Mouse (Mus musculus) embryonic facial prominence, embryonic 12.5 days (tissue): ENCODE measurements around the gene Clrn3. TPM values are rescaled to one million over a fixed set of nuclear protein-coding genes. Genes with fewer than 3 reads are reported as not detected.

Source experiments
- ATAC-seq: fragments of 200-750 bp; cut with Nextera tagmentation; 2 replicates; pipeline ENCODE4 v1.8.0; 2017; ENCODE audit not compliant: insufficient number of reproducible peaks, insufficient read depth, low FRiP score, low TSS enrichment
- H3K27ac ChIP-seq: fragments of 300-500 bp; sonication (generic); 2 replicates; pipeline ENCODE4 v1.5.1; 2016; ENCODE audit warnings: mild to moderate bottlenecking
- H3K27me3 ChIP-seq: fragments of 300-500 bp; sonication (generic); 2 replicates; pipeline ENCODE4 v1.6.1; 2016; ENCODE audit warnings: mild to moderate bottlenecking, moderate library complexity
- H3K36me3 ChIP-seq: fragments of 300-500 bp; sonication (generic); 2 replicates; pipeline ENCODE4 v1.6.1; 2016; ENCODE audit warnings: mild to moderate bottlenecking
- H3K4me1 ChIP-seq: fragments of 300-500 bp; sonication (generic); 2 replicates; pipeline ENCODE4 v1.6.1; 2016
- H3K4me2 ChIP-seq: fragments of 300-500 bp; sonication (generic); replicated peaks from 2 replicates; pipeline ENCODE4 v1.6.1; 2016; ENCODE audit warnings: mild to moderate bottlenecking, moderate library complexity
- H3K4me3 ChIP-seq: fragments of 300-500 bp; sonication (generic); 2 replicates; pipeline ENCODE4 v1.5.1; 2016; ENCODE audit warnings: mild to moderate bottlenecking
- H3K9ac ChIP-seq: fragments of 300-500 bp; sonication (generic); 2 replicates; pipeline ENCODE4 v1.6.1; 2016; ENCODE audit warnings: mild to moderate bottlenecking, moderate library complexity
- H3K9me3 ChIP-seq: fragments of 300-500 bp; sonication (generic); 2 replicates; pipeline ENCODE4 v1.6.1; 2016; ENCODE audit warnings: mild to moderate bottlenecking, moderate library complexity
- whole genome bisulfite sequencing: fragments of 180-500 bp; shearing (Covaris S2); methylation state at CpG from one replicate; pipeline ENCODE4 v1.1.7; 2016; 5-methylcytosine and 5-hydroxymethylcytosine counted together
- polyA plus RNA-seq: library from polyadenylated mRNA; unstranded; fragments of >200 nt; fragmentation: Nextera tagmentation; extraction: Ambion mirVana; gene quantifications from 2 replicates; pipeline ENCODE4 v1.2.1, GENCODE M21; 2016

The Clrn3 gene
- polyA plus RNA-seq, 1 experiment from 2014 or later = not detected

DNA sequence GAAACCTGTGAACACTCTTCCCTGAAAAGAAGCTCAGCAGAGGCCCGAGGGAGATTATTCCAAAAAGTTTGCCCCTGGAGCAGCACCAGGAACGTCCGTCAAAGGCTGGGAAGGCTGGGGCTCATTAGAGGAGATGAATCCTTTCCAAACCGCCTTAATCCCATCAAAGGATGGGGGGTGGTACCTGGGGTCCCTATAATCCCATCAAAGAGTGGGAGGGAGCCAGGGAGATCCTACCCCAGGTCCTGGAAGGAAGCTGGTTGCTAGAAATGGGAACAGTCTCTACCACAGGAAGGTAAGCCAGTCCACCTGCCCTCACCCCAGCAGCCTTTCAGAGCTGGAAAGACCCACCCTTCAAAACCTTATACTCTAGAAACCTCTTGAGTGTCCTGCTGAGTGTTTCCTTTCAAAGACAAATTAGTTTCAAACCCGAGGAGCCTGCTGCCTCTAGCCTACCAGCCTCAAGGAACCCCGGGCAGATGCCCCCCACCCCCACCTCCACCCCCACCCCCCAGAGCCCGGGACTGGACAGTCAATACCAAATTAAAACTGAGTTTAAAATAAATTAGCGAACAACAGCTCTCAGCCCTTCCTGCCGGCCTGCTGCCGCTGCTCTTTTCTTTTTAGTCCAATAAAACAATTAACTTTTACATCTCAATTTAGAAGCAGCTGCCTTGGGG lies 43.2 kb downstream of the Clrn3 start:
- Histone ChIP-seq H3K27me3 (no peaks in the 10 kb centered on the region), H3K9me3 (no peaks in the 10 kb centered on the region), H3K4me1 (peaks cover 16% of the 10 kb centered on the region), H3K27ac (no peak overlapping the region), H3K36me3 (no peaks in the 10 kb centered on the region), H3K9ac (no peak overlapping the region), H3K4me2 (no peak overlapping the region; the same call in 1 of the 2 replicates), H3K4me3 (no peak overlapping the region)
- 4% methylated on average over 10 of the region's 10 CpGs for WGBS
- no peak for ATAC-seq

DNA sequence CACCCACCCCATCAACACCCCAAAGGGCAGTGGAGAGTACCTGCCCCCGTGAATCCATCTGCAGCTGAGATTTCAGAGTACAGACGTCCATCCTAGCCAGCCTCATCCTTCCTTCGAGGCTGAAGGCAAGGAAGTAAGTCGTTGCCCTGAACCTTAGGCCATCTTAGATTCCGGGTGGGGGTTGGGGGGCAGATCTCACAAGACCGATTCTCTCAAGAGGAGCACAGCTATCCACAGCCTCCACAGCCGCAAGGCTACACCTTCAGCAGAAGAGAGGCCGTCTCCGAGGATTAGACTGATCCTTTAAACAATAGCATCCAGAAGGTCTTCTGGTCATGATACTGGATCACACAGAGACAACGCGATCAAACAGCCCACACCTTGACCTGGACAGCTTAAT lies 44.1 kb downstream of the Clrn3 start:
- no peak for ATAC-seq
- H3K9me3 ChIP-seq = no peaks in the 10 kb centered on the region
- WGBS = 41% methylated on average over 11 of the region's 11 CpGs
- H3K4me1 ChIP-seq = peaks cover 22% of the 10 kb centered on the region
- H3K4me3 ChIP-seq = no peak overlapping the region
- H3K36me3 ChIP-seq = no peaks in the 10 kb centered on the region
- no peak overlapping the region for H3K27ac ChIP-seq
- no peaks in the 10 kb centered on the region for H3K27me3 ChIP-seq
- no peak overlapping the region for H3K9ac ChIP-seq
- H3K4me2 ChIP-seq = no peak overlapping the region

DNA sequence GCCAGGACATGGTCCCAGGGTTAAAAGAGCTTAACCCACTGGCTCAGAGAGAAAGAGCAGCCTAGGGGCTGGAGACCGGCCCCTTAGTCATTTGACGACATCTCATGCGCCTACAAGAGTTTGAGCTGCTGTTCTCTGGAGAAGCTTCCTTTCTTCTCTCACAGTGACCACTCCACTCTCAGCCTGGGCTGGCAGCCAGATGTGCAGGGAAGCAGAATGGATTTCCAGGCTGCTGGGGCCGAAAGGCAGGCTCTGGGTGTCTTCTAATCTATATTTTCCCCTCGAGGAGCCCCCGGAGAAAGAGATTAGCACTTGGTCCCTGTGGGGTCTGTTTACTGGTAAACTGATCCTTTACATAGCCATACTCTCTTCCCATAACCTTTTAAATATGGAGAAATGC lies 44.7 kb downstream of the Clrn3 start:
- Histone ChIP-seq H3K36me3 (no peaks in the 10 kb centered on the region), H3K4me3 (no peak overlapping the region), H3K4me1 (peaks cover 25% of the 10 kb centered on the region), H3K27me3 (no peaks in the 10 kb centered on the region), H3K27ac (no peak overlapping the region), H3K4me2 (no peak overlapping the region), H3K9ac (no peak overlapping the region), H3K9me3 (no peaks in the 10 kb centered on the region)
- WGBS = 45% methylated on average over 6 of the region's 6 CpGs
- no peak for ATAC-seq

DNA sequence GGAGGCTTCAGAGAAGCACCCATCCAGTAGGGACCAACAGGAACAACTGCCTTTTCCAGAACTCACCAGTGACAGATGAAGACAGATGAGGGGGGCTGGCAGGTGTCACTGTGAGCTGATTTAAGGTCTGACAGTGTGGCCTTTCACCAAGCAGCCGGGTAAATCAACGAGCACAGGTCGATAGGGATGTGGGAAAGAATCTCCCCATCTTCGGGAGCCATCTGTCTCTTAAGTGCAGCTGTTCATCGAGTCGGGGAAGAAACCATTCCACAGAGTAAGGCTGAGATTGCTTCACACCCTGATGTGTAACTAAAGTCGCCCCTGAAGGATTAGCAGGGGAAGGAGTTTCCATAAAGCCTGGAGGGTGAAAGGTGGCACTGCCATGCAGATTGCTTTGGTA lies 47.3 kb downstream of the Clrn3 start:
- no peak overlapping the region for H3K27ac ChIP-seq
- no peak overlapping the region for H3K4me3 ChIP-seq
- H3K9ac ChIP-seq = no peak overlapping the region
- 69% methylated on average over 7 of the region's 7 CpGs for WGBS
- peaks cover 32% of the 10 kb centered on the region for H3K4me1 ChIP-seq
- no peaks in the 10 kb centered on the region for H3K27me3 ChIP-seq
- no peak for ATAC-seq
- H3K4me2 ChIP-seq = no peak overlapping the region
- H3K36me3 ChIP-seq = no peaks in the 10 kb centered on the region
- no peaks in the 10 kb centered on the region for H3K9me3 ChIP-seq

DNA sequence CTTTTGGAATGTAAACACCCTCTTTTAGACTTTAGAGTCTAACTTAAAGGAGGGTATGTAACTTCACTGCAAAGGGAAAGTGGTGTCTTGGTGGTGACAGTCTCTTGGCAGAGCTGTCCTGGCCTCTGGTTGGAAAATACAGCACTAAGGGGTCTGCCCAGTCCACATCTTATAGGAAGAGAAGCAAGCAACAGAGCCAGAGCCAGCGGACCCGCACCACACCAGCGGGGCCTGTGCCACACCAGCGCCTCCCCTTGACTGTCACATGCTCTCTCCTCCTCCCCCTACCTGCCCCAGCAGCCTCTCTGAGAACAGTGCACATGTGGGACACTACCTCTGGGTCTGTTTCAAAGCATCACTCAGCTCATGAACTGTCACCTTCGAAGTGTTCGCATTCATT lies 48.5 kb downstream of the Clrn3 start:
- H3K4me2 ChIP-seq = no peak overlapping the region
- WGBS = 76% methylated on average over 6 of the region's 6 CpGs
- H3K4me3 ChIP-seq = no peak overlapping the region
- H3K9me3 ChIP-seq = no peaks in the 10 kb centered on the region
- H3K27ac ChIP-seq = 0 out of 2 replicates have a peak overlapping the region, but pooled peaks have one; percentile 24
- H3K4me1 ChIP-seq = peaks cover 20% of the 10 kb centered on the region; the same call in 1 of the 2 replicates
- ATAC-seq = no peak
- H3K36me3 ChIP-seq = no peaks in the 10 kb centered on the region
- H3K27me3 ChIP-seq = no peaks in the 10 kb centered on the region
- H3K9ac ChIP-seq = no peak overlapping the region

DNA sequence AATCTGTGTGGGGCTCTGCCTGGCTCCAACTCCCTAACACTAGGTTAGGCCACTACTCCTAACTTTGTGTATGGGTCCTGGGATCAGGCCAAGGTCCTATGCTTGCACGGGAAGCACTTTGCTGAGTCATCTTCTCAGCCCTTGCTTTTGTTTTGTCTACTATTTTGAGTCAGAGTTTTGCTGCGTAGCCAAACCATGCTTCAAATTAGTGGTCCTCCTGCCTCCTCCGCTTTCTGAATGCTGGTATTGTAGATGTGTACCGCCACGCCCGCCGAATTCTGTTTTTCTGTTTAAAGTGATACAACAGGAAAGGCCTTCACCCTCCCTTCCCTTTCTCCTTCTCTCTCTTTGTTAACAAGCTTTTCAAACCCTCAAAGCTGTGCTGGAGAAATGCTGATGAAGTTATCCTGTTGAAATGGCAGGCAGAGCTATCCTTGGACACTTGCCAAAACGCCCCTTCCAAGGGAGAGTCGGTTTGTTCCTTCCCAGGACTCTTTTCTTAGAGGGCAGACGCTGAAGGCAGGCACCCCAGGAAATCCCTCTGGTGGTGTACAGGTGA lies 49.1 kb downstream of the Clrn3 start:
- H3K4me2 ChIP-seq = no peak overlapping the region
- WGBS = 51% methylated on average over 10 of the region's 10 CpGs

DNA sequence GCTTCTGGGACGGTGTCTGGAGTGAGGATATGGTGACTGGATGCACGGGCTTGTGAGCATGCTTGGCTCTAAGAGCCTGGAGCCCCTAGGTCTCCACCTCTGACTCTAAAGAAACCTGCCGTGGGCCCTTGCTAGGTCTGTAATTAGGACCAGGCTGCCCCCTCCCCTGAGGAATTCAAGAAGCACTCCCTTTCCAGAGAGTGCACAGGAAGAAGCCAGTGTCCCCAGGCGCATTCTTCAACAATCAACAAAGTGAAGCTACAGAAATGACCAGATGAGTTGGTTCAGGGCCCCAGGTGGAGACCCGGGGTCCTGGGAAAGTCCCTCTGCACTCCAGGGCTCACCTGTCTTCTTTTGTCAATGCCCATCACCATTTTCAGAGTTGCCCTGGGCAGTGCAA lies 51.2 kb downstream of the Clrn3 start:
- 15% methylated on average over 5 of the region's 5 CpGs for WGBS
- Histone ChIP-seq H3K4me3 (no peak overlapping the region), H3K27ac (no peak overlapping the region), H3K9ac (no peak overlapping the region), H3K4me1 (peaks cover 15% of the 10 kb centered on the region; the same call in 1 of the 2 replicates), H3K4me2 (no peak overlapping the region), H3K9me3 (no peaks in the 10 kb centered on the region), H3K27me3 (no peaks in the 10 kb centered on the region), H3K36me3 (no peaks in the 10 kb centered on the region)
- ATAC-seq = no peak

More for the DNA sequence above, 49.1 kb downstream of the Clrn3 start:
- no peak for ATAC-seq
- H3K9ac ChIP-seq = no peak overlapping the region
- 0 out of 2 replicates have a peak overlapping the region, but pooled peaks have one; percentile 24 for H3K27ac ChIP-seq
- H3K36me3 ChIP-seq = no peaks in the 10 kb centered on the region
- no peaks in the 10 kb centered on the region for H3K9me3 ChIP-seq
- no peak overlapping the region for H3K4me3 ChIP-seq
- H3K27me3 ChIP-seq = no peaks in the 10 kb centered on the region
- peaks cover 19% of the 10 kb centered on the region; the same call in 1 of the 2 replicates for H3K4me1 ChIP-seq

DNA sequence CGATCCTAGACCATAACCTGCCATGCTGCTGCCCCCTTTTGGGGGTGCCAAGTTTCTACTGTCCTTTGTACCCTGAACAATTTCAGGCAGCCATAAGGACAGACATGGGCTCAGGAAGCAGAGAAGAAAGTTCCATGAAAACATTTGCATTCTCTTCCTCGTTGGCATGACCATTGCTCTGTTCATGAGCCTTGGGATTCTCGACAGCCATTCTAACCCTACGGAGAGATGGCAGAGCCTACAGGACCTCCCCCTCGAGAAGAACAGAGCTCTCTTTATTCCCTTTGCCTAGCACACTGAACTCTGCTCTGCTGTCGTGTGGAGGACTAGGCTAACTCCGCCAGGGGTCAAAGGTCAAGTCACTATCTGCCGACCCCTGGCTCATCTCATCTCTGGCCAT lies 52.5 kb downstream of the Clrn3 start:
- H3K4me2 ChIP-seq = no peak overlapping the region
- no peak for ATAC-seq
- no peaks in the 10 kb centered on the region for H3K27me3 ChIP-seq
- H3K9ac ChIP-seq = no peak overlapping the region
- H3K27ac ChIP-seq = no peak overlapping the region
- no peak overlapping the region for H3K4me3 ChIP-seq
- H3K36me3 ChIP-seq = no peaks in the 10 kb centered on the region
- no peaks in the 10 kb centered on the region for H3K9me3 ChIP-seq
- 21% methylated on average over 8 of the region's 8 CpGs for WGBS
- peaks cover 15% of the 10 kb centered on the region; the same call in 1 of the 2 replicates for H3K4me1 ChIP-seq

DNA sequence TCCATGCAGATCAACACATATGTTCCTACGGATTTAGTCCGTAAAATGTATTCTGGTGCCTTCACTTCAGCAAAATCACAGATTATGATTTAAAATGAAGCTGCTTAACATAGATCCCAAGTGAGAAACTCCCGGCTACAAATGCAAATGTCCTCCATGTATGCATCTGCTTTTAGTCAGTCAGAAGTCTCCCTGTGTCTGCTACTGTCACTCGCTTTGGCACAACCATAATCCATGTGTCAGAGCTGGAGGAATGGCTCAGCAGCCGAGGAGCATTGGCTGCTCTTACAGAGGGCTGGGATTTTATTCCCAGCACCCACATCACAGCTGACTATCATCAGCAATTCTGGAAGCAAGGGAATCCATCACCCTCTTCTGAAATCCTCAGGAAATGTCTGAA lies 58.1 kb downstream of the Clrn3 start:
- H3K27me3 ChIP-seq = peaks cover 9% of the 10 kb centered on the region
- H3K27ac ChIP-seq = no peak overlapping the region
- peaks cover 4% of the 10 kb centered on the region; the same call in 1 of the 2 replicates for H3K4me1 ChIP-seq
- no peak overlapping the region for H3K4me3 ChIP-seq
- no peak for ATAC-seq
- WGBS = 89% methylated on average over 5 of the region's 5 CpGs
- no peak overlapping the region for H3K9ac ChIP-seq
- H3K4me2 ChIP-seq = no peak overlapping the region
- H3K9me3 ChIP-seq = no peaks in the 10 kb centered on the region
- no peaks in the 10 kb centered on the region for H3K36me3 ChIP-seq

DNA sequence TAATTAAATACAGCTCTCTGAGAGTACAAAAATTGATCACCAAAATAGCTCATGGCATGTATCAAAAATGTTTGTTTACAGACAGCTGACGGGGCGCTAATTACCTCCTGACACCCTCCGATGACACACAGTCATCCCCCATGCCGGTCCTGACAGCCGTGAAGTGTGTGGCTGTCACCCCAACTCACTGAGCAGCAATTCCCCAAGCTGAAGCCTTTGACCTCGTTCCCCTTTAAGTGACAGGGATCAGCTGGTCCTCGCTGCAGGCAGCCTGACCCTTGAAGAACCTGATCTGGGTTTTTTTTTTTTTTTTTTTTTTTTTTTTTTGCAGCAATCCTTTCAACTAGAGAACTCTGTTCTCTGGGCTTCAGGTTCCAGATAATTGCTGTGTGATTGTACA lies 59.8 kb downstream of the Clrn3 start:
- ATAC-seq = no peak
- Histone ChIP-seq H3K4me1 (peaks cover 6% of the 10 kb centered on the region; the same call in 1 of the 2 replicates), H3K9ac (no peak overlapping the region), H3K4me3 (no peak overlapping the region), H3K27me3 (peaks cover 9% of the 10 kb centered on the region), H3K4me2 (no peak overlapping the region), H3K36me3 (no peaks in the 10 kb centered on the region), H3K27ac (no peak overlapping the region), H3K9me3 (no peaks in the 10 kb centered on the region)
- WGBS = 14% methylated on average over 7 of the region's 7 CpGs

DNA sequence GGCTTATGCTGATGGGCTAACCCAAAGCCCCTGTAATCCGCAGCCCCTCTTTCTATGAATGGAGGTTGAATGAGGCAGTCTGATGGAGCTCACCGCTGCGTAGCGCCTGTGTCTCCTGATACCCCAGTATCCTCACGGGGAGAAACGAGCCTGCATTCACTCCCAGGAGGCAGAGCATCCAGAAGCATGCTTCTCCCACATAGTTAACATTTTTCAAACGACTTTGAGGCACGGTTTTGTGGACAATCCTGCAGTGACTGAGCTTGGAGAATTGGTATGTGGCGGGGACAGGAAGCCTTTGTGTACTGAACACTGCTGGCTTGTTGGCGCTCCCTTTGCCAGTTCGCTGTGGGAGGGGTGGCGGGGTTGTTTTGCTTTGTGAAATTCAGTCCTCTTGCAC lies 63.2 kb downstream of the Clrn3 start:
- 8% methylated on average over 12 of the region's 12 CpGs for WGBS

DNA sequence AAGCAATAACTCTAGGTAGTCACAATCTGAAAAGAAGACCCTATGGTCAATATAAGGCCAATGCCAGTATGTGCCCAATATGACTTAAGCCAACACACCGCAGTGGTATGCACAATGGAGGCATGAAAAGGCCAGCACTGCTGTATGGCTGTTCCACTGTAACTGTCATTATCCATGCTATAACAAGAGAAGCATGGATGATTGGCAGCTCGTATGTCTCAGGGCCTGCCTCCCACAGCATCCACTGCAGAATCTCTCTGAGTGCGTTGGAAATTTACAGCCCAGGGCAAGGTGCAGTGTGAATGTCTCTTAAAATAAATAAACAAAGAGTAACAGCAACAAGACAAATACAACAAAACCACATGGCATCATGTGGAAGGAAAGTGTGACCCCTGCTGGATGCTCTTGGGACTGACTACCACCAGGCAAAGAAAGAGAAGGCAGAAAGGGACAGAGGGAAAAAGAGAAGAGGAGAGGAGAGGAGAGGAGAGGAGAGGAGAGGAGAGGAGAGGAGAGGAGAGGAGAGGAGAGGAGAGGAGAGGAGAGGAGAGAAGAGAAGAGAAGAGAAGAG lies 63.7 kb downstream of the Clrn3 start:
- Histone ChIP-seq H3K36me3 (no peaks in the 10 kb centered on the region), H3K27ac (no peak overlapping the region), H3K4me3 (no peak overlapping the region), H3K9me3 (no peaks in the 10 kb centered on the region), H3K4me2 (peak overlapping the region; percentile 35), H3K9ac (no peak overlapping the region), H3K27me3 (peaks cover 9% of the 10 kb centered on the region), H3K4me1 (peaks cover 6% of the 10 kb centered on the region; the same call in 1 of the 2 replicates)
- WGBS = 35% methylated on average over 3 of the region's 3 CpGs
- ATAC-seq = no peak

More for the DNA sequence above, 63.2 kb downstream of the Clrn3 start:
- Histone ChIP-seq H3K4me2 (peak overlapping the region; percentile 35), H3K27me3 (peaks cover 9% of the 10 kb centered on the region), H3K4me3 (no peak overlapping the region), H3K9me3 (no peaks in the 10 kb centered on the region), H3K36me3 (no peaks in the 10 kb centered on the region), H3K9ac (peak overlapping the region; percentile 30; the same call in 1 of the 2 replicates), H3K4me1 (peaks cover 6% of the 10 kb centered on the region; the same call in 1 of the 2 replicates), H3K27ac (no peak overlapping the region)
- ATAC-seq = no peak
